Comparison of ENCODE assay signal across 9 mouse cellular contexts in genomic region chr11:69934681-69935080, GRCm38 (mm10). TPM values are rescaled to one million over a fixed set of nuclear protein-coding genes. Genes with fewer than 3 reads are reported as not detected.
DNase-seq lines count a peak whose midpoint lies in the region; ATAC-seq and TF ChIP-seq lines count a peak whose summit lies in the region.
"Had no signal": no experiment of that assay in that cellular context is flagged by ENCODE, and none has a peak within 500 bp of the region (broad histone marks: within the 10 kb centered on the region; RNA-seq: fewer than 3 reads in every experiment).

No protein-coding gene starts in this region.

- H3K9ac ChIP-seq in lung, embryonic 14.5 days, result no peak overlapping the region
- H3K9ac ChIP-seq in lung, postnatal 0 days (replicated peaks; ENCODE audit: low read depth), result no peak overlapping the region
- no peak overlapping the region for H3K9ac ChIP-seq in neural tube, embryonic 15.5 days (replicated peaks)

- H3K36me3 ChIP-seq in lung, embryonic 14.5 days (ENCODE audit: insufficient read depth), result no peaks in the 10 kb centered on the region
- H3K36me3 ChIP-seq in lung, postnatal 0 days (ENCODE audit: insufficient read depth, low read length), result no peaks in the 10 kb centered on the region
- H3K36me3 ChIP-seq in neural tube, embryonic 15.5 days, result no peaks in the 10 kb centered on the region

- peak; percentile 13 for DNase-seq in cerebellum, adult 9-10 months
- DNase-seq in cerebellum, postnatal 4 days (ENCODE audit: low spot score in 2 of 2), result no peak
- DNase-seq in lung, embryonic 14.5 days, result no peak
- DNase-seq in lung, postnatal 0 days (ENCODE audit: low spot score), result no peak
- DNase-seq in liver, result peak; percentile 9
- DNase-seq in left cerebral cortex, adult 11 months (ENCODE audit: low spot score), result no peak

- peaks cover 6% of the 10 kb centered on the region; the same call in 1 of the 2 replicates for H3K4me1 ChIP-seq in lung, embryonic 14.5 days (ENCODE audit: insufficient read depth)
- peaks cover 15% of the 10 kb centered on the region; the same call in 1 of the 2 replicates for H3K4me1 ChIP-seq in lung, postnatal 0 days (ENCODE audit: insufficient read depth, low read depth, low read length)
- H3K4me1 ChIP-seq in neural tube, embryonic 15.5 days, result peaks cover 34% of the 10 kb centered on the region

- no peak overlapping the region for H3K27ac ChIP-seq in lung, embryonic 14.5 days (ENCODE audit: low read depth)
- no peak overlapping the region for H3K27ac ChIP-seq in lung, postnatal 0 days (ENCODE audit: low read length)
- no peak overlapping the region for H3K27ac ChIP-seq in neural tube, embryonic 15.5 days (replicated peaks)

- H3K27me3 ChIP-seq in lung, embryonic 14.5 days (ENCODE audit: insufficient read depth, low read length), result peaks cover 28% of the 10 kb centered on the region
- H3K27me3 ChIP-seq in lung, postnatal 0 days (replicated peaks; ENCODE audit: insufficient read depth, low read length), result peaks cover 13% of the 10 kb centered on the region; the same call in 1 of the 2 replicates
- peaks cover 35% of the 10 kb centered on the region for H3K27me3 ChIP-seq in neural tube, embryonic 15.5 days (replicated peaks)

- no peaks in the 10 kb centered on the region for H3K9me3 ChIP-seq in lung, embryonic 14.5 days (ENCODE audit: low read depth, low read length)
- H3K9me3 ChIP-seq in lung, postnatal 0 days (ENCODE audit: low read length), result no peaks in the 10 kb centered on the region
- no peaks in the 10 kb centered on the region for H3K9me3 ChIP-seq in neural tube, embryonic 15.5 days (replicated peaks)

- peak overlapping the region; percentile 54; the same call in 1 of the 2 replicates for H3K4me3 ChIP-seq in lung, embryonic 14.5 days (ENCODE audit: low read depth, low read length)
- H3K4me3 ChIP-seq in lung, postnatal 0 days (ENCODE audit: low read depth, low read length), result no peak overlapping the region
- peak overlapping the region; percentile 1; the same call in 1 of the 2 replicates for H3K4me3 ChIP-seq in neural tube, embryonic 15.5 days (replicated peaks)

- TF ChIP-seq EP300 in lung, postnatal 0 days (IDR thresholded peaks at IDR 0.05), result no peak

- 12% methylated on average over 6 of the region's 6 CpGs for WGBS in lung, embryonic 14.5 days
- 11% methylated on average over 6 of the region's 6 CpGs for WGBS in lung, postnatal 0 days
- 17% methylated on average over 6 of the region's 6 CpGs for WGBS in neural tube, embryonic 15.5 days

- ATAC-seq in lung, embryonic 14.5 days (ENCODE audit: insufficient read depth), result no peak
- no peak for ATAC-seq in lung, postnatal 0 days
- no peak for ATAC-seq in neural tube, embryonic 15.5 days (ENCODE audit: low FRiP score)
- no peak for ATAC-seq in frontal cortex, adult (ENCODE audit: low TSS enrichment)

- TF ChIP-seq CTCF in lung, embryonic 14.5 days (IDR thresholded peaks at IDR 0.05; ENCODE audit: low read depth), result no peak
- TF ChIP-seq CTCF in lung, postnatal 0 days (IDR thresholded peaks at IDR 0.05), result no peak

- peak overlapping the region; percentile 99 for H3K4me2 ChIP-seq in lung, embryonic 14.5 days
- H3K4me2 ChIP-seq in lung, postnatal 0 days (replicated peaks; ENCODE audit: low read depth, low read length), result no peak overlapping the region
- H3K4me2 ChIP-seq in neural tube, embryonic 15.5 days, result peak overlapping the region; percentile 100

RNA-seq across cellular contexts. Expression of gene Ybx2, which starts 0.9 kb away (rescaled TPM):
- 4.7 and 6.1 TPM in 2 replicates for polyA plus RNA-seq in lung, embryonic 14.5 days (2014; fragmentation: Nextera tagmentation; extraction: Ambion mirVana)
- polyA plus RNA-seq in lung, postnatal 0 days (2015; fragmentation: Nextera tagmentation; extraction: Ambion mirVana), result 1.00 and 1.1 TPM in 2 replicates
- 5.0 and 6.3 TPM in 2 replicates for polyA plus RNA-seq in neural tube, embryonic 15.5 days (2015; fragmentation: Nextera tagmentation; extraction: Ambion mirVana)
- polyA plus RNA-seq: liver, adult 2 months had no signal

RNA-seq across cellular contexts. Expression of gene Eif5a, which starts 12.9 kb away (rescaled TPM):
- polyA plus RNA-seq in lung, embryonic 14.5 days (2014; fragmentation: Nextera tagmentation; extraction: Ambion mirVana), result 1,945 and 2,006 TPM in 2 replicates
- 758 and 815 TPM in 2 replicates for polyA plus RNA-seq in lung, postnatal 0 days (2015; fragmentation: Nextera tagmentation; extraction: Ambion mirVana)
- polyA plus RNA-seq in neural tube, embryonic 15.5 days (2015; fragmentation: Nextera tagmentation; extraction: Ambion mirVana), result 1,034 and 1,270 TPM in 2 replicates

RNA-seq across cellular contexts. Expression of gene Slc2a4, which starts 13.3 kb away (rescaled TPM):
- polyA plus RNA-seq in lung, embryonic 14.5 days (2014; fragmentation: Nextera tagmentation; extraction: Ambion mirVana), result 14.9 and 19.0 TPM in 2 replicates
- 3.7 and 4.3 TPM in 2 replicates for polyA plus RNA-seq in lung, postnatal 0 days (2015; fragmentation: Nextera tagmentation; extraction: Ambion mirVana)
- 4.4 and 8.5 TPM in 2 replicates for polyA plus RNA-seq in neural tube, embryonic 15.5 days (2015; fragmentation: Nextera tagmentation; extraction: Ambion mirVana)

RNA-seq across cellular contexts. Expression of gene Gps2, which starts 21.0 kb away (rescaled TPM):
- polyA plus RNA-seq in lung, embryonic 14.5 days (2014; fragmentation: Nextera tagmentation; extraction: Ambion mirVana), result 67.5 and 78.6 TPM in 2 replicates
- polyA plus RNA-seq in lung, postnatal 0 days (2015; fragmentation: Nextera tagmentation; extraction: Ambion mirVana), result 53.0 and 59.1 TPM in 2 replicates
- 63.1 and 64.7 TPM in 2 replicates for polyA plus RNA-seq in neural tube, embryonic 15.5 days (2015; fragmentation: Nextera tagmentation; extraction: Ambion mirVana)

RNA-seq across cellular contexts. Expression of gene Cldn7, which starts 29.9 kb away (rescaled TPM):
- polyA plus RNA-seq in lung, embryonic 14.5 days (2014; fragmentation: Nextera tagmentation; extraction: Ambion mirVana), result 76.7 and 86.4 TPM in 2 replicates
- 212 and 230 TPM in 2 replicates for polyA plus RNA-seq in lung, postnatal 0 days (2015; fragmentation: Nextera tagmentation; extraction: Ambion mirVana)
- 0.33 and 64.8 TPM in 2 replicates for polyA plus RNA-seq in neural tube, embryonic 15.5 days (2015; fragmentation: Nextera tagmentation; extraction: Ambion mirVana)

Comparison
In these comparisons a context has a peak if more than half of its experiments do, and no peak if none do; other contexts are left out.
1. DNase-seq: peak in cerebellum, adult 9-10 months (single experiment) and liver (single experiment); none in cerebellum, postnatal 4 days (0 of 2), lung, embryonic 14.5 days (single experiment), lung, postnatal 0 days (single experiment) and left cerebral cortex, adult 11 months (single experiment).